35 mouse cellular contexts compared by ENCODE assay signal in genomic region chr13:21236714-21237113, GRCm38 (mm10). TPM values are rescaled to one million over a fixed set of nuclear protein-coding genes. Genes with fewer than 3 reads are reported as not detected.
A peak's percentile ranks its signal among the peaks of the same experiment; 100 is the strongest.
DNase-seq lines count a peak whose midpoint lies in the region; ATAC-seq and TF ChIP-seq lines count a peak whose summit lies in the region.
"Had no signal": no experiment of that assay in that cellular context is flagged by ENCODE, and none has a peak within 500 bp of the region (broad histone marks: within the 10 kb centered on the region; RNA-seq: fewer than 3 reads in every experiment).

No protein-coding gene starts in this region.

- TF ChIP-seq POLR2A in small intestine, adult 2 months (IDR thresholded peaks at IDR 0.05; ENCODE audit: low read depth, low read length) = no peak

- H3K36me3 ChIP-seq in kidney, embryonic 15.5 days = no peaks in the 10 kb centered on the region
- no peaks in the 10 kb centered on the region for H3K36me3 ChIP-seq in embryonic facial prominence, embryonic 10.5 days (replicated peaks)
- no peaks in the 10 kb centered on the region for H3K36me3 ChIP-seq in small intestine, adult 2 months (ENCODE audit: control insufficient read depth, insufficient read depth, low read length)
- H3K36me3 ChIP-seq: lung, embryonic 15.5 days had no signal

- WGBS in kidney, embryonic 15.5 days = 50% methylated on average over 2 of the region's 2 CpGs
- 57% methylated on average over 2 of the region's 2 CpGs for WGBS in embryonic facial prominence, embryonic 10.5 days
- WGBS in small intestine, adult 2 months = 16% methylated on average over 2 of the region's 2 CpGs

- ATAC-seq in kidney, embryonic 15.5 days (replicated peaks; ENCODE audit: low FRiP score) = no peak
- ATAC-seq: forebrain, embryonic 16.5 days; midbrain, embryonic 16.5 days; Patski had no signal

- H3K4me2 ChIP-seq in kidney, embryonic 15.5 days = no peak overlapping the region
- H3K4me2 ChIP-seq: heart, embryonic 11.5 days; hindbrain, embryonic 14.5 days; liver, embryonic 11.5 days; lung, embryonic 15.5 days; midbrain, embryonic 11.5 days had no signal

- TF ChIP-seq CTCF in small intestine, adult 2 months (IDR thresholded peaks at IDR 0.05; ENCODE audit: extremely low read depth, insufficient read length, insufficient replicate concordance, low read depth, low read length) = no peak

- peaks cover under 1% of the 10 kb centered on the region for H3K27me3 ChIP-seq in kidney, embryonic 15.5 days
- no peaks in the 10 kb centered on the region for H3K27me3 ChIP-seq in embryonic facial prominence, embryonic 10.5 days (replicated peaks; ENCODE audit: low read depth, poor library complexity, severe bottlenecking)
- no peaks in the 10 kb centered on the region for H3K27me3 ChIP-seq in small intestine, adult 2 months (ENCODE audit: control insufficient read depth, insufficient read depth, low read length)
- H3K27me3 ChIP-seq: lung, embryonic 15.5 days; Patski had no signal

- no peak overlapping the region for H3K9ac ChIP-seq in kidney, embryonic 15.5 days
- H3K9ac ChIP-seq: hindbrain, embryonic 14.5 days; lung, embryonic 15.5 days had no signal

- no peaks in the 10 kb centered on the region; the same call in 1 of the 2 replicates for H3K9me3 ChIP-seq in kidney, embryonic 15.5 days (replicated peaks)
- H3K9me3 ChIP-seq in embryonic facial prominence, embryonic 10.5 days = 0 out of 2 replicates have a peak, but pooled peaks cover 3% of the 10 kb centered on the region
- H3K9me3 ChIP-seq: lung, embryonic 15.5 days had no signal

- DNase-seq in kidney, adult 11 months = peak; percentile 86
- DNase-seq in embryonic facial prominence, embryonic 10.5 days (ENCODE audit: low spot score) = no peak
- peak; percentile 39 for DNase-seq in kidney, postnatal 10 days
- no peak for DNase-seq in cerebellum, adult 18-20 months
- DNase-seq in cerebellum, postnatal 4 days (ENCODE audit: low spot score in 2 of 2) = no peak
- DNase-seq: adrenal gland, postnatal 25 days; cerebellum, adult 2 months; cerebellum, postnatal 25 days; gastrocnemius, adult 2 months; gastrocnemius, postnatal 36 days; heart, adult 18-20 months; heart, postnatal 36 days; layer of hippocampus, postnatal 36 days; right cerebral cortex, adult 18-20 months; thymus, adult 18-20 months; thymus, postnatal 25 days had no signal

- H3K27ac ChIP-seq in kidney, embryonic 15.5 days = no peak overlapping the region
- H3K27ac ChIP-seq in embryonic facial prominence, embryonic 10.5 days (replicated peaks) = peak overlapping the region; percentile 66
- H3K27ac ChIP-seq in small intestine, adult 2 months (ENCODE audit: insufficient read depth, low read depth, low read length) = peak overlapping the region; percentile 77
- H3K27ac ChIP-seq: gastrocnemius, adult 2 months; hindbrain, embryonic 14.5 days; lung, embryonic 15.5 days; stomach, postnatal 0 days had no signal

- H3K4me1 ChIP-seq in kidney, embryonic 15.5 days = no peaks in the 10 kb centered on the region
- peaks cover 20% of the 10 kb centered on the region for H3K4me1 ChIP-seq in embryonic facial prominence, embryonic 10.5 days
- peaks cover 10% of the 10 kb centered on the region; the same call in 1 of the 2 replicates for H3K4me1 ChIP-seq in small intestine, adult 2 months (ENCODE audit: control insufficient read depth, insufficient read depth, insufficient read length, low read length)

- no peak overlapping the region for H3K4me3 ChIP-seq in kidney, embryonic 15.5 days (replicated peaks)
- peak overlapping the region; percentile 29 for H3K4me3 ChIP-seq in embryonic facial prominence, embryonic 10.5 days
- no peak overlapping the region for H3K4me3 ChIP-seq in small intestine, adult 2 months (ENCODE audit: low read depth, low read length)
- H3K4me3 ChIP-seq: erythroblast, embryonic 14.5 days; gastrocnemius, adult 2 months; lung, embryonic 15.5 days had no signal

RNA-seq across cellular contexts. Expression of gene Gpx5, which starts 55.8 kb away (rescaled TPM):
- polyA plus RNA-seq in kidney, embryonic 15.5 days (2015; fragmentation: Nextera tagmentation; extraction: Ambion mirVana) = not detected in 2 replicates
- polyA plus RNA-seq in embryonic facial prominence, embryonic 10.5 days (2016; fragmentation: Nextera tagmentation; extraction: Ambion mirVana) = not detected in 2 replicates
- polyA plus RNA-seq in small intestine, adult 2 months (2012; rRNA removed) = not detected in 2 replicates
- polyA plus RNA-seq: cerebellum, adult 2 months; embryonic facial prominence, embryonic 14.5 days; erythroblast, embryonic 14.5 days; forebrain, embryonic 11.5 days; forebrain, embryonic 16.5 days; heart, embryonic 11.5 days; heart, embryonic 16.5 days; hindbrain, embryonic 14.5 days; limb, embryonic 11.5 days; liver, embryonic 11.5 days; liver, embryonic 16.5 days; lung, embryonic 15.5 days; midbrain, embryonic 11.5 days; midbrain, embryonic 16.5 days; neural tube, embryonic 11.5 days; Patski; spleen, adult 2 months; stomach, postnatal 0 days had no signal

RNA-seq across cellular contexts. Expression of gene Trim27, which starts 57.5 kb away (rescaled TPM):
- polyA plus RNA-seq in kidney, embryonic 15.5 days (2015; fragmentation: Nextera tagmentation; extraction: Ambion mirVana) = 136 and 139 TPM in 2 replicates
- 180 and 191 TPM in 2 replicates for polyA plus RNA-seq in embryonic facial prominence, embryonic 10.5 days (2016; fragmentation: Nextera tagmentation; extraction: Ambion mirVana)
- 34.0 and 46.4 TPM in 2 replicates for polyA plus RNA-seq in small intestine, adult 2 months (2012; rRNA removed)

Comparison
In these comparisons a context has a peak if more than half of its experiments do, and no peak if none do; other contexts are left out.
1. DNase-seq: peak in kidney, adult 11 months (single experiment) and kidney, postnatal 10 days (single experiment); none in embryonic facial prominence, embryonic 10.5 days (single experiment), cerebellum, adult 18-20 months (0 of 2) and cerebellum, postnatal 4 days (0 of 2).